Mouse (Mus musculus): Measurements from ENCODE around the gene Rplp2.
A peak's percentile ranks its signal among the peaks of the same experiment; 100 is the strongest.
"Not testable (repeated sequence)": the region's sequence is repeated elsewhere in the genome, so short reads cannot be mapped to it uniquely, and the experiment has no call there.

The Rplp2 gene

DNA sequence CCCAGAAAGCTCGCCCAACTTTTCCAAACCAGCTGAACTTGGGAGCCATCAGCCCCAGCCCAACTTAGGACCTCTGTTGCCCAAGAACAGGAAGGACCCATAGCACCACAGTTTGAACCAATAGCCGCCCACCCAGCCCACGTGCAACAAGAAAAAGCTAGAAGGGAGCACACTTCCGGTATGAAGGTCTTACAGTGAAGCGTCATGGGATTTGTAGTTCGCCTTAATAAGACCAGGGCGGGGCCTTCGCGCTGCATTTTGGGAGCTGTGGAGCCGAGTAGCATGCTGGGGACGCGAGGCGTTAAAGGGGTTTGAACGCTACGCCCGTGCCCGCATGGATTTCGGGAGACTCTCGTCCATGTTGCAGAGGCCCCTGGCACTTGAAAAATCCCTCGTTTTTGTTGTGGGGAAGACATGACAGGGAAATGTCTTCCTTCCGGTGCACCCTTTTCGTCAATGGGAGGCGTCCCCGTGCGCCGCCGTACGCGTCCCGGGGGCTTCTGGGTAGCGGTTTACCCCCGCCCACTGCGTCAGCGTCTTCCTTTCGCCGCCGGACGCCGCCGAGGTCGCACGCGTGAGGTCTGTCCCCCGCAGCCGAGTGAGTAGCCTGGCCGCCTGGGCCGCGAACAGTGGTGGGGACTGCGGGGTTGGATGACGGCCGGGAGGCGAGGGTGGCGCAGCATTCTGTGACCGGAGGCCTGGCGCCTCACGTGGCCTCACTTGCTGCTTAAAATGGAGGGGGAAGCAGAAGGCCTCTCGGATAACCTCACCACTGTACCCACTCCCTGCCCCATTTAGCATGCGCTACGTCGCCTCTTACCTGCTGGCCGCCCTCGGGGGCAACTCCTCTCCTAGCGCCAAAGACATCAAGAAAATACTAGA is at the start of gene Rplp2:
Rplp2 (plus strand) TSS at position 261 of the 882 bp plus-strand sequence.
- DNase-seq = peak; percentile 93

DNA sequence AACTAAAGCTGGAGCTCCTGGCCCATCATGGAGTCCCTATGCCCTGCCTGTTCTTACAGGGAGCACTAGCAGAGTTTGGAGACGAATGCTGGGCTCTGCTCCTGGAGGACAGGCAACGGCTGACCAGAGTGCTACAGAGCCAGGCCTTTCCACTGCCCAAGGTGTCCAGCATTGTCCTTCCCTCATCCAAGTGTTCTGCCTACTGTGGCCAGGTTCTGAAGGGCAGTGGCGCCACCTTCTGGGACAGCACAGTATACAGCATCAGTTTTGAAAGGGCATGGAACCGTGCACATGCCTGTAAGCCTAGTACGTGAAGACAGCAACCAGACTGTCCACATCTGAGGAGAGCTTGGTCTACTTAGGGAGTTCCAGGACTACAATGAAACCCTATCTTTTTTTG is 43.9 kb upstream of the Rplp2 start:
- peak; percentile 73 for DNase-seq

DNA sequence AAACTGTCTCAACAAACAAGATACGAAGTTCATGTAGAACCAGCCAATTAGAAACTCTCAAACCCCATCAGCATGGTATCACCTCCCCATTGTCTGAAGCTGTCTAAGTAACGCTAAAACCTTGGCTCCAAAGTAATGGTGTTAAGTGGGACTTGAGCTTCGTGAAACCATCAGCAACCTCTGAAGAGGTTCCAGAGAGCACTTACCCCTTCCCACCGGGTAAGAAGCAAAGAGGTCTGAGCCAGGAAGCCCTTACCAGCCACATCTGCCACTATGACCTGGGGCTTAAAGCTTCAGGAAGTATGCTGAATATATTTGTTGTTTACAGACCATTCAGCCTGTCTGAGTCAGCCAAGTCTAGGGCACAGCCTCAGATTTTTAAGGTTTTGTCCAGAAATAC is 41.7 kb upstream of the Rplp2 start:
- DNase-seq = no peak

DNA sequence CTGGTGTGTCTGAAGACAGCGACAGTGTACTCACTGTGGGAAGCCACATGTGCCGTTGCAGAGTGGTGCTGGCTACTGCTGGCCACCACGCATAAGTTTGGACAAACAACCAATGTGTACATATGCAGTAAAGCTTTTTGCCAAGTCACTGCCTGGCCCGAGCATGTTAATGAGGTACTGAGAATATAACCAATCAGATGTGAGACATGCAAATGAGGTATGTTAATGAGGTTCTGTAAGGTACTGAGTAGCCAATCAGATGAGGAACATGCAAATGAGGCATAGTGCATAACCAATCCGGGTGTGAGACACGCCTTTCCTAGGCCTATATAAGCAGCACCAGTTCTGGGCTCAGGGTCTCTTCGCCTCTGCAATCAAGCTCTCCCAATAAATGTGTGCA is 39.5 kb upstream of the Rplp2 start:
- DNase-seq = not testable (repeated sequence)

DNA sequence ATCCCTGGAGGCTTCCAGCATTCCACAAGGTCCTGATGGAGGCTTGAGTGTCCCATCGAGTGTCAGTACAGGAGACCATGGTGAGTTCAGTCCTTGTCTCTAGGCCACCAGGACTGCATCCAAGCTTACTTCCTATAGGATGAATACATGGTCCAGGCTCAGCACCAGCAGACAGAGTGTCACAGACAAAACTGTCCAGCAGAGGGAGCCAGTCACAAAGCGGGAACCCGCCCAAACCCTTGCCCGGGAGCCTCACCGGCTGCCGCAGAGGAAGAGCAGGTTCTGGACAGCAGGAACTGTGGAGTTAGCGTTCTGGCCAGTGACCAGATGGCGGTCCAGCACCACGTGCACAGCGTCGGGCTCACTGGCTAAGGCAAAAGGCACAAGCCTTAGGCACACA is 38.3 kb upstream of the Rplp2 start:
- peak; percentile 88 for DNase-seq

DNA sequence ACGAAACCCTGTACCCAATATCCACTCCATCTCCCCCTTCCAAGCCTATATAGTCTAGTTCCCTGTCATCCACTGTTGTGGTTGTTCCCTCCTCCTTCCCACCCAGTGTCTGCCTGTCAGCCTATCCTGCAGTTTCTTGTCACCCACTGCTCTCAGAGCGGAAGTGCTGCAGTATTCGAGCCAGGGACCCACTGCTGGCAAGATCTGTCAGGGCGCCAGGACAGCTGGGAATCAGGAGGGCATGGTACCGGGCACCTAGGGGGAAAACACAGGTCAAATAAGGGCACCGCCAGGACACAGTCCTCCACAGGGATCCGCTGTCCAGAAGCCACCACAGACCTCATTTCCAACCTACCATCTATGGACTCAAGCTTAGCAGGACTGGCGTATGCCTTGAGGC is 36.5 kb upstream of the Rplp2 start:
- DNase-seq = no peak

DNA sequence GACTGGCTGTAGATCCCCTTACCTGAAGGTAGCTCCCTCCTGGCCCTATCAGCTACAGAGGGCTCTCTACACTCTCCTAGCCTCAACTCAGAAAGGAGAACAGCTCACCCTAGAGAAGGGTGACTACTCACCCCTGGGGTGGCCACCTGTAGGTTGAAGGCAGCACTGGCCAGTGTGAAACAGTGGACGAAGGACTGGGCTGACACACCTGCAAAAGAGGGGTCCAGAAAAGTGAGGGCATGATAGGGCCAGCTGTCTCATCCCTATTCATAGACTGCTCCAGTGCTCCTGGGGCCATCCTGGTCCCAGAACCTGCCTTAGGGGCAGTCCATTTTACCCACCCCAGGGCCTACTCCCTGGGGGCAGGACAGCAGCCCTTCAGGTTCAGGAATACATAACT is 35.5 kb upstream of the Rplp2 start:
- no peak for DNase-seq

DNA sequence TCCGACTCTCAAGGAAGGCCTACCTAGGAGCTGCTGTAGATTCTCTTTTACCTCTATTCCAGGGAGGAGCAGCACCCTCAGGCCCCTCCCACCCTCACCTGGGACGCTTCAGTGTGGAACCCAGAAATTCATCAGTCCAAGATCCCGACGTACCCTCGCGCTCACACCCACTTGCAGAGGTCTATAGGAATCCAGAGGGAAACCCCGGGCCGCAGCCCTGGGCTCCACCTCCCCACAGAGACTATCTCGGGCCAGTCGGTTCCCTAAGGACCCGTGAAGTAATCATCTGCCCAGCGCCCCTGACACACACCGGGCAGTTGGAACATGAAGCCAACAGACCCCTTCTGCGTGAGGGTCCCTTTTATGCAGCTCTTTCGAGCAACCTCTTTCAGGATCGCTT is 33.8 kb upstream of the Rplp2 start:
- peak; percentile 45 for DNase-seq

DNA sequence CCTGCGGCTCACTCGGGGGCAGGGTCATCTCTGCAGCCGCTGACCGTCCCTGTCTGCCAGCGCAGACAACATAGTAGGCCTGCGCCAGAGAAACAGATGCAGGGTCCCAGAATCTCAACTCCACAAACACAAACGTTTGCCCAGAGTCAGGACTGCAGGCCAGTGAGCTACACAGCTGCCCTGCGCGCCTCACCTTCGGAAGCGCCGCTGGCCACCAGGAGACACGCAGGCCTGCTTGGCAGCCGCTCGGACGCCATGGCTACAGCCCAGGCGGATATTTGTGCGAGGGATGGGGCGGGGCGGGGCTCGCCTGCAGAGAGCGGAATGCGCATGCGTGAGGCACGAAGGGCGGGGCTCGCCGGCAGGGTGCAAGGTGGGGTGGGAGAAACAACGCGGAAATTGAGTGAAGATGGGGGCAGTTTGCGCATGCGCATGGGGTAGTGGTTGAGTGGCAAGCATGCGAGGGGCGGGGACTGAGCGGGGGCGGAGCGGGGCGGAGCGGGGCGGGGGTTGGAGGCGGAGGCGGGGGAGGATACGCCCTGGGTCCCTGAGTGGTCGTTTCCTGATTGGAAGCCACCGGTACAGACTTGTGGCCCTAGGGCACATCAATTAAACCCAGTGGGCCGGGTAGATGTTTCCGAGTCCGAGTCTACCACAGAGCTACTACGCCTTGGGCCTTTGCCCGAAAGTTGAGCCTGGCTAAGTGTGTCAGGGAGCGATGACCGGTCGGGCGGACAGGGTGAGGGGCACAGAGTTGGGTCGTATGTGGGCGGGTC is 33.2 kb upstream of the Rplp2 start, which contains the start of gene Gatd1:
Gatd1 (minus strand) TSS at position 328 of the 776 bp plus-strand sequence.
- peak; percentile 100 for DNase-seq

DNA sequence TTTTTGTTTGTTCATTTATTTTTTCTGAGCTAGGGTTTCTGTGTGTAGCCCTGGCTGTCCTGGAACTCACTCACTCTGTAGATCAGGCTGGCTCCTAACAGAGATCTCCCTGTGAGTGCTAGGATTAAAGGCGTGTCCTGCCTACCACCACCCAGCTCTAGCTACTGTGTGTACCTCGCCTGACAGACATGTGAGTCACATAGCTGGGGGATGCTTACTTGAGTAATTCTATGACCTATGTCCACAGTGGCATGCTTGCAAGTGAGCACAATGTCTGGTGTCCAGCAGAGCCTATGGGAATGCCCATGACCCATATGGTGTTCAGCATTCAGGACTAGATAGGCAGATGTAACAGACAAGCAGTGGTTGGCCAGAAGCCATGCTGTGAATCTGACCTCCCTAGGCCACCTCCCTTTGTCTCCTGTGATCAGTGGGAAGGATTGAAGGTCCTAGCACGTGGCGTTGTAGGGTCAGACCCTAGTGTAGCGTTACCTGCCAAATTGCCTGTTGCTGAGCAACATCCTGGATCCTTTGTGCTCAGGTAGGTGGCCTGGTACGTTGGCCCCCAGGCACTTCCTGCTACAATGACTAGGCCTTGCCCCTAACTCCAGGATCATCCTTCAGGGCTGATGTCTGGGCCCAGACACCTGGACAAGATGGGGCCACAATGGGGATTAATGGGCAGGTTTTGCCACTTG is 30.9 kb upstream of the Rplp2 start:
- DNase-seq = no peak

DNA sequence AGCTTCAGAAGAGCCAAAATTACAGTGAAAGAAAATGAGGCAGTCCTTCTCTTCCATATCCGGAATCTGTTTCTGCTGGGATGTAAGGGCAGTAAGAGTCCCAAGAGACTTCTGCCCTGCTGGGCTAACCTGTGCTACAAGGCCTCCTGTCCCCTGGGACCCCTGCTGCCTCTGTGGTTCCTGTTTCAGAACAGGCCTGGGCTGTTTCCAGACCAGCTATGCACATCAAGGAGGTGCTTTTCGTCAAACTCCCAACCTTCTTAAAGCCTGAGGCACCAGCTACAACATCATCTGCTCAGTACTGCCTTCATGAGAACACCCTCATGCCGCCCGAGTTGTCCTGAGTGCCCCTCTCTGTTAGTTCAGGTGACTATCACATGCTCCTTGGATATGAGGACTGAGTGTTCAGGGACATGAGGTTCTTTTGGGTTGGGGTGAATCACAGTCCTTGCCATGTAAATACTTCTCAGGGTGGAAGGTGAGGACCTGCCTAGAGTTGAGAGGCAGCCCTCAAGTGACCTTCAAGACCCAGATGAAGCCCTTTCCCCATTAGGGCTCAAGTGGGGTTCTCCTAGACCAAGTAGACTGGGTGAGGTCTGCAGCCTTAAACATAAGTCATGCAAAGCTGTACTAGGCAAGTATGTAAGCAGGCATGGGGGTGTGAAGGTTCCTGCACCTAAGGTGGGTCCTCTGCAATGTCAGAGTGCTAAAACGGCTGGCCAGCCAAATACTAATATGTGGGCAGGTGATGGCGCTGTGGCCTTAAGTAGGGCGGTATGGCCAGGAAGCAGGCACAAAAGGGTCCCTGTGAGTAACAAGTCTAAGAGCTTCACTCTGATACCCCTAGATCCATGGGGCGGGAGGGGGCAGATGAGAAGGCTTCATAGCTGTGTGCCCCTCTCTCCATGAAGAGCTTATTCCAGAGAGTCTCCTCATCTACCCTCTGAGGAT is 29.2 kb upstream of the Rplp2 start:
- no peak for DNase-seq

DNA sequence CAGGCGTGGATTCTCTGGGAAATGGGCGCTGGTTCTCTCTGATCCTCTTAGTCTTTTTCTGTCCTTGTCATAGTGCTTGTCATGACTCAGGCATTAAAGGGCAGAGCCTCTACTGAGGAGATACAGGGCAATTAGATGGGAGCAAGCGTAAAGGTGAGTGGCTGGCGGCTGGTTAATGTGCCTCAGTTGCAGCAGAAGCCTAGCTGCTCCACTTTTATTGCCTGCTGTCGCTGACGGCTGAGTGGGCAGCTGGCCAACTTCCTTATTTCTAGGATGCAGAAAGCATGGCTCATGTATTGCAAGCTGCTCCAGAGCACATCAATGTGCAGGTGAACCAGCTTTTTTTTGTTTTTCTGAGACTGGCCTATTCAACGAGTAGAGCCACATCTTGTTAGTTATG is 28.2 kb upstream of the Rplp2 start:
- no peak for DNase-seq

DNA sequence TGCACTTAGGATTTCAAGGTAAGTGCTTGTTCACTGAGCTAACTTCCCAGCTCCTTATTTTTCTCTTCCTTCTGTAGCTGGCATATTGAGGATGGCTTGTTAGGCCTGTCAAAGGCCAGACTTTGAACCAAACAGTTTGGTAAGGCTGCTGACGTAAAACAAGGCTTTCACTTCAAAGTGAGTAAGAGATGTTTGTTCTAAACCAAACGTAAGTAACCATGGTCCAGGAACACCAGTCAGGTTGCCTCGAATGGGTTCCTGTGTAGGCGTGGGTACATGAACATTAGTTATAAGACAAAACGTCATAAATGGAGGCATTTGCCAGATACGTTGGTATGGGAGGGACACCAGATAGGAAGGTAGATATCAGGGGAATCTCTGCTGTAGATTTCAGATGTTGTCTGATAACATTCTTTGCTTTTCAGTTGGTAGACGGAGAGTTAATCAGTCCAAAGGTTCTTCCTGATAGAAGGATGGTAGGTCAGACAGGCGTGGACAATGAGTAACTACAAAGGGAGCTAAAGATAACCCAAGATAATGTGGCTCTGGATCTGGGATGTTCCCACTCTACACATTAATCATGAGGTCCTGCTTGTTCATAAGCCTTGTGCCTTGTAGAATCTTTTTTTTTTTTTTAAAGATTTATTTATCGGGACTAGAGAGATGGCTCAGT is 27.0 kb upstream of the Rplp2 start:
- no peak for DNase-seq

DNA sequence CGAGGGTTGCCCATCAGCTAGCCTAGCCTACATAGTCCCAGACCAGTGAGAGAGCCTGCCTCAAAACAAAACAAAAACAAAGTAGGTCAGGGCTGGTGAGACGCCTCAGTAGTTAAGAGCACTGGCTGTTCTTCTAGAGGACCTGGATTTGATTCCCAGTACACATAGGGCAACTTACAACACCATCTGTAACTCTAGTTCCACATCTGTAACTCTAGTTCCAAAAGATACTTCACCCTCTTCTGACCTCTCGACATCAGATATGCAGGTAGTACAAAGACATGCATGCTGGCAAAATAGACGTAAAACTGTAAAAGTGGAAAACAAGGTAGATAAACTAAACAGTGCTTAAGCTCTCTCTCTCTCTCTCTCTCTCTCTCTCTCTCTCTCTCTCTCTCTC is 23.4 kb upstream of the Rplp2 start:
- no peak for DNase-seq

DNA sequence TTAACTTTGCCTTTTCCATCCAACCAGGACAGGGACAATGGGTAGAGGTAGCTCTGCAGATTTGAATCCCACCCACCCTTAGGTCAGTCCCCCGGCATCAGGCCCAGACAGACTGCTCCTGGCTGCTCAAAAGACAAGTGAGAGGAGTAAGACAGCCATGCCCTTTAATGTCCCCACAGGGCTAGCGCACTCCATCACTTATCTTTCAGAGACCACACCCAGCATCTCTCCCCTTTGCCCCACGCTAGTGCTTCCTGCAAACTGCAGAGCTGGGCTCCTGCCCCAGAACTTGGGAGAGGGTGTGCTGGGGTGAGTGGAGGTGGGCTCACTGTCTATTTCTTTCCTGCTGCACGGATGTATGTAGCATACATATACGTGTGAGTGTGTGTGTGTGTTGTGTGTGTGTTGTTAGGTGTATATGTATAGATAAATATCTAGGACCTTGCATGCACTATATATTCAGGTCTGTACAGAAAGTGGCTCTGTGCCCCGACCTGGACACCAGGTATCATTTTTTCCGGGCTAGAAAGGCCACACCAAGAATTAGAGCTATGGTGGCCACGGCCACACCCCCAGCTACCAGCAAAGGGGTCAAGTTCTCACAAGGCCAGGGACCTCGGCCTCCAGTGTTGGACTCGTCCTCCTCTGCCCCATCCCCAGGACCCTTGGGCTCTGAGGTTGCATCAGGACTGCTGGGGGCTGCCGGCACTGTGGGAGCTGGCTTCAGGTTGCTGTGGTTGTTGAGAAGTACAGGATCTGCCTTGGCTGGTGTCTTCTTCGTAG is 20.0 kb upstream of the Rplp2 start:
- DNase-seq = no peak

DNA sequence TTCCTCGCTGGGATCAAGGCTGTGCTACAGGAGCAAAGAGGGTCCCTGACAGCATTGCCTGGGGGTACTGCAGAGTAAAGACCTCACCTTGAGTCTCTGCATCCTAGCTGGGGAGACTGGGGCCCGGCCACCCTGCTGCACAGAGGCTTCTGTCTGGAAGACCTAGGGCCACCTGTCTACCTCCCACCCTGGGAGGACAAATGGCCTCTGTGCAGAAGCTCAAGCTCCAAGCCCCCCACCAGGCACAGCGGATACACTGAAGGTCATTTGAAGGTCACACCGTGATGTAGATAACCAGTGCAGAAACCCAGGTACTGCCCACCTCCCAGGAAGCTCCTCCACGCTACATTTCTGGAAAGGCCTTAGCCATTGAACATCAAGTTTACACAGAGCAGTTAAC is 18.5 kb upstream of the Rplp2 start:
- no peak for DNase-seq

DNA sequence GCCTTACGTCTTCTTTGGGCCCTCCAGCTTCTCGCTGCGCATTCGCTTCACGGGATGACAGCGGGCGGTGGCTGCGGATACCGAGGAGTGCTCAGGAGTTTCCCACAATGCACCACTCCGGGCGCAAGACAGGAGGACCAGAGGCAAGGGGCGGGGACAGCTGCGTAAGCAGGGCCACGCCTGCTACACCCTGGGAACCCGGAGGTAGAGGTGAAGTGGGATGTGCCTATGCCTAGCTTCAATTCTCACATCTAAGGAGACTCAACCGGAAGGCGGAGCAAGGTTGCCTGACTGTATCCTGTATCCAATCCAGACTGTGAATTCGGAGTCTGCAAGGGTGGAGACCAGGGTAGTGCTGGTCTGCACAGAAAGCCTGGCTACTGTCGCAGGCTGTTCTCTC is 17.9 kb upstream of the Rplp2 start, which contains the start of gene Cend1:
Cend1 (minus strand) TSS at position 182 of the 400 bp plus-strand sequence.
- peak; percentile 63 for DNase-seq

DNA sequence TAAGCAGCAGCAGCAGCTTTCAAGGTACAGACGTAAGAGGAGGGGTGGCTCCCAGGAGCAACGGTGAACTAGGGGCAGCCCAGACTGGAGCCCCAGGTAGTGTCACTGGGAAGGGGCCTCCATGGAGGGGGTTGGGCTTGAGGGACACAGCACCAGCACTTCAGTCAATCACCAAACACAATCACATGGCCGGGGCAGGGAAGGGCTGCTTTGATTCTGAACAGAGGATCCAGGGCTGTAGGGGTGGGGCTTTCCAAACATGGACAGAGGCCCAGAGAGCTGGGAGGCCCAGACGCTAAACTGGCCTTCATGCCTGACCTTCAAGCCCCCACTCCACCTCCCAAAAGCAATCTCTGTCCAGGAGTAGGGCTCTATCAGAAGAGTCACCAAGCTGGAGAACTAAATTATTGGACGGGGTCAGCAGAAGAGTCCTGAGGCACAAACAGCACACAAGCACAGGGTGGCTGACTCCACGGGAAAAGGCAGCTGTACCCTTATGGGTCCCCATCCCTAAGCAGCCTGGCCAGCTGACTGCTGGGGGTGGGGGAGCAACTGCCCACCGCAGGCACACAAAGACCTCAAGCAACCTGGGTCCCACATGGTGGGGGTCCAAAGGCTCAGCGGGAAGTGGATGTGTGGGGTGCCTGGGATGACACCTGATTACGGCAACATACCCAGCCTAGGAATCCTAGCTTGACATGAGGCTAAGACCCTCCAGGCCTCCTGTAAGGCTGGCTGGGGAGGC is 17.2 kb upstream of the Rplp2 start:
- DNase-seq = no peak

DNA sequence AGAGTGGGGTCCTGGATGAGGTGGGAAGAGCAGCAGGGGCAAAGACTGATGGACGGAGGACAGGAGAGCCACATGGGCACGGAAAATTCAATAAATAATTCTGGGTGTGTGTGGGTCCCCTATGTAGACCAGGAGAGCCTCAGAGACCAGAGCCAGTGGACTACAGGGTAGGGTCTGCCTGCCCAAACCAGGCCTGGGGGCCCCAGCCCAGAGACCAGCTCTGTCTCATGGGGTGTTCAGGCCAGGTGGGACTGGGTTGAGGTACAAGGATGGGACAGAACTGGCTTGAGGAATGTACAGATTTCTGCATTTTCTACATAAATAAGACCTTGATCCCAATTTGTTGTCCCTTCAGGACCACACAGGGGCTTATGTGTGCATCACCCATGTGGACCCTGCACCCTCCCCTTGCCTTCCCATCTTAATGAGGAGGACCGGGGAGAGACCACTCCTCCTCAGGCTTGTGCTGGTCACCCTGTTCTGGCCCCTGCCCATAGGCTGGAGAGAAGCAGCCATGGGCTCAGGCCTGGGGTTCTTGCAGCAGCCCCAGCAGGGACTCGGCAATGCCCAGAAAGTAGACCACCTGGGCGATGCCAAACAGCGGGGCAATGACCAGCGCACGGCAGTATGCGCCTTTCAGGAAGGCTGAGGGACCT is 16.5 kb upstream of the Rplp2 start:
- no peak for DNase-seq
